In genomic region chr7:97696133-97696505, GRCm38 (mm10) we compare ENCODE assay signal across 8 mouse cellular contexts. TPM values are rescaled to one million over a fixed set of nuclear protein-coding genes. Genes with fewer than 3 reads are reported as not detected.
DNase-seq lines count a peak whose midpoint lies in the region; ATAC-seq and TF ChIP-seq lines count a peak whose summit lies in the region.

No protein-coding gene starts in this region.

- no peak for TF ChIP-seq CTCF in hindbrain, postnatal 0 days (IDR thresholded peaks at IDR 0.05; ENCODE audit: low read depth)

- H3K9ac ChIP-seq in heart, embryonic 14.5 days (ENCODE audit: low read length): peak overlapping the region; percentile 86
- H3K9ac ChIP-seq in hindbrain, postnatal 0 days (replicated peaks; ENCODE audit: low read length): peak overlapping the region; percentile 96
- peak overlapping the region; percentile 92 for H3K9ac ChIP-seq in midbrain, embryonic 11.5 days (ENCODE audit: low read length)

- peaks cover 4% of the 10 kb centered on the region in 2 experiments for H3K4me1 ChIP-seq in heart, embryonic 14.5 days (ENCODE audit: control insufficient read depth in 2 of 2, insufficient read depth in 2 of 2, low read length in 2 of 2)
- H3K4me1 ChIP-seq in hindbrain, postnatal 0 days (ENCODE audit: insufficient read depth, low read length): peaks cover 3% of the 10 kb centered on the region
- H3K4me1 ChIP-seq in midbrain, embryonic 11.5 days (ENCODE audit: control insufficient read depth, insufficient read depth, low read length): peaks cover 7% of the 10 kb centered on the region

- H3K27ac ChIP-seq in heart, embryonic 14.5 days (replicated peaks in 1 of 2; ENCODE audit: control insufficient read depth in 1 of 2, insufficient read depth in 1 of 2, low read depth in 2 of 2, low read length in 2 of 2): peak overlapping the region; percentile 9 to 65; a peak in 3 of 4 replicates
- peak overlapping the region; percentile 88 for H3K27ac ChIP-seq in hindbrain, postnatal 0 days
- H3K27ac ChIP-seq in midbrain, embryonic 11.5 days (ENCODE audit: low read depth, low read length): peak overlapping the region; percentile 20; the same call in 1 of the 2 replicates

- peak; percentile 59 for ATAC-seq in heart, embryonic 14.5 days (ENCODE audit: insufficient number of reproducible peaks, insufficient read depth, low FRiP score, low read depth)
- ATAC-seq in CD4-positive, CD25-positive, alpha-beta regulatory T cell, adult 4 months: peak; percentile 35
- ATAC-seq in common myeloid progenitor, adult 5-6 weeks (replicated peaks; ENCODE audit: low read depth, poor library complexity, severe bottlenecking): peak; percentile 31
- ATAC-seq in hindbrain, postnatal 0 days: peak; percentile 89
- ATAC-seq in midbrain, embryonic 11.5 days (ENCODE audit: low FRiP score): peak; percentile 61

- H3K9me3 ChIP-seq in heart, embryonic 14.5 days (ENCODE audit: control insufficient read depth, low read length): no peaks in the 10 kb centered on the region
- no peaks in the 10 kb centered on the region for H3K9me3 ChIP-seq in hindbrain, postnatal 0 days (ENCODE audit: low read length)
- H3K9me3 ChIP-seq in midbrain, embryonic 11.5 days (ENCODE audit: control insufficient read depth, low read length): no peaks in the 10 kb centered on the region; the same call in 1 of the 2 replicates

- peak overlapping the region; percentile 88 to 90 for H3K4me3 ChIP-seq in heart, embryonic 14.5 days (ENCODE audit: control insufficient read depth in 1 of 2, insufficient read depth in 1 of 2, low read depth in 1 of 2, low read length in 2 of 2)
- H3K4me3 ChIP-seq in hindbrain, postnatal 0 days (ENCODE audit: low read length): peak overlapping the region; percentile 98
- peak overlapping the region; percentile 95 for H3K4me3 ChIP-seq in midbrain, embryonic 11.5 days (ENCODE audit: low read depth, low read length)

- H3K4me2 ChIP-seq in heart, embryonic 14.5 days (ENCODE audit: low read length): peak overlapping the region; percentile 89
- peak overlapping the region; percentile 80 for H3K4me2 ChIP-seq in hindbrain, postnatal 0 days (ENCODE audit: low read depth, low read length)
- peak overlapping the region; percentile 63 for H3K4me2 ChIP-seq in midbrain, embryonic 11.5 days

- 0 out of 2 replicates have a peak, but pooled peaks cover 6% of the 10 kb centered on the region for H3K36me3 ChIP-seq in heart, embryonic 14.5 days (ENCODE audit: control insufficient read depth, insufficient read depth, low read length)
- H3K36me3 ChIP-seq in hindbrain, postnatal 0 days (ENCODE audit: insufficient read depth, low read length): no peaks in the 10 kb centered on the region
- H3K36me3 ChIP-seq in midbrain, embryonic 11.5 days (ENCODE audit: control insufficient read depth, insufficient read depth, low read length): no peaks in the 10 kb centered on the region

- no peak for DNase-seq in heart, adult 11 months
- DNase-seq in hindbrain, postnatal 0 days (ENCODE audit: low spot score): no peak
- DNase-seq in midbrain, embryonic 11.5 days (ENCODE audit: low spot score, missing footprints): peak; percentile 96
- DNase-seq in layer of hippocampus, adult 18-20 months (ENCODE audit: low spot score in 2 of 2): no peak
- no peak for DNase-seq in layer of hippocampus, adult 8-10 months (ENCODE audit: low spot score in 2 of 2)

- no peaks in the 10 kb centered on the region for H3K27me3 ChIP-seq in heart, embryonic 14.5 days (ENCODE audit: control insufficient read depth, insufficient read depth, low read length)
- H3K27me3 ChIP-seq in hindbrain, postnatal 0 days (ENCODE audit: insufficient read depth, low read length): no peaks in the 10 kb centered on the region
- H3K27me3 ChIP-seq in midbrain, embryonic 11.5 days (ENCODE audit: control insufficient read depth, insufficient read depth, low read length): no peaks in the 10 kb centered on the region

- 38% methylated on average over 19 of the region's 19 CpGs for WGBS in heart, embryonic 14.5 days
- WGBS in hindbrain, postnatal 0 days: 32% methylated on average over 19 of the region's 19 CpGs
- 46% methylated on average over 19 of the region's 19 CpGs for WGBS in midbrain, embryonic 11.5 days

RNA-seq across cellular contexts. Expression of gene Clns1a, which starts 0.3 kb away (rescaled TPM):
- 93.4 and 100 TPM in 2 replicates for polyA plus RNA-seq in heart, embryonic 14.5 days (2014; fragmentation: Nextera tagmentation; extraction: Ambion mirVana)
- polyA plus RNA-seq in CD4-positive, CD25-positive, alpha-beta regulatory T cell, adult 4 months (2017; shearing (Covaris generic)): 10 to 100 TPM; 80.8 to 90.1 TPM
- 158 and 175 TPM in 2 replicates for total RNA-seq in common myeloid progenitor, adult 5-6 weeks (2017)
- 99.6 and 102 TPM in 2 replicates for total RNA-seq in hindbrain, postnatal 0 days (2014; rRNA removed)
- 172 and 175 TPM in 2 replicates for polyA plus RNA-seq in hindbrain, postnatal 0 days (2015; fragmentation: Nextera tagmentation; extraction: Ambion mirVana)
- polyA plus RNA-seq in midbrain, embryonic 11.5 days (2014; fragmentation: Nextera tagmentation; extraction: Ambion mirVana): 250 and 260 TPM in 2 replicates
- total RNA-seq in layer of hippocampus, adult 18-20 months (2021): 10 to 100 TPM; 90.6 to 97.5 TPM
- 10 to 100 TPM; 80.7 to 94.0 (median 88.3) TPM for total RNA-seq in layer of hippocampus, adult 8-10 months (2022)

RNA-seq across cellular contexts. Expression of gene Aqp11, which starts 42.0 kb away (rescaled TPM):
- polyA plus RNA-seq in heart, embryonic 14.5 days (2014; fragmentation: Nextera tagmentation; extraction: Ambion mirVana): 2.1 and 2.2 TPM in 2 replicates
- 1 to 10 TPM; 1.2 to 1.7 TPM for polyA plus RNA-seq in CD4-positive, CD25-positive, alpha-beta regulatory T cell, adult 4 months (2017; shearing (Covaris generic))
- total RNA-seq in common myeloid progenitor, adult 5-6 weeks (2017): 5.2 and 14.0 TPM in 2 replicates
- 15.0 and 16.0 TPM in 2 replicates for total RNA-seq in hindbrain, postnatal 0 days (2014; rRNA removed)
- polyA plus RNA-seq in hindbrain, postnatal 0 days (2015; fragmentation: Nextera tagmentation; extraction: Ambion mirVana): 29.4 and 29.5 TPM in 2 replicates
- 4.1 and 5.7 TPM in 2 replicates for polyA plus RNA-seq in midbrain, embryonic 11.5 days (2014; fragmentation: Nextera tagmentation; extraction: Ambion mirVana)
- total RNA-seq in layer of hippocampus, adult 18-20 months (2021): 10 to 100 TPM; 37.2 to 41.8 TPM
- 10 to 100 TPM; 31.3 to 38.5 (median 34.4) TPM for total RNA-seq in layer of hippocampus, adult 8-10 months (2022)

Comparison
In these comparisons a context has a peak if more than half of its experiments do, and no peak if none do; other contexts are left out.
1. ATAC-seq: peak in every context shown above with its lines; median percentile 89 in hindbrain, postnatal 0 days; 61 in midbrain, embryonic 11.5 days; 59 in heart, embryonic 14.5 days; 35 in CD4-positive, CD25-positive, alpha-beta regulatory T cell, adult 4 months; 31 in common myeloid progenitor, adult 5-6 weeks.
2. H3K27ac ChIP-seq: peak in every context shown above with its lines; median percentile 88 in hindbrain, postnatal 0 days; 37 in heart, embryonic 14.5 days; 20 in midbrain, embryonic 11.5 days.